Mouse (Mus musculus) testis, adult 2 months (tissue): ENCODE results near the gene Dbndd2. TPM values are rescaled to one million over a fixed set of nuclear protein-coding genes. Genes with fewer than 3 reads are reported as not detected.

Source experiments
- H3K27ac ChIP-seq: fragments of 200-500 bp; 2 replicates; pipeline ENCODE4 v1.5.1; 2012; ENCODE audit warnings: low read depth, low read length; ENCODE audit not compliant: control insufficient read depth, insufficient read depth
- H3K27me3 ChIP-seq: fragments of 200-500 bp; 2 replicates; pipeline ENCODE4 v1.6.1; 2012; ENCODE audit warnings: mild to moderate bottlenecking, low read length, moderate library complexity; ENCODE audit not compliant: control insufficient read depth, insufficient read depth
- H3K36me3 ChIP-seq: fragments of 200-500 bp; 2 replicates; pipeline ENCODE4 v1.6.1; 2012; ENCODE audit warnings: mild to moderate bottlenecking, low read length; ENCODE audit not compliant: control insufficient read depth, insufficient read depth
- H3K4me1 ChIP-seq: fragments of 200-500 bp; 2 replicates; pipeline ENCODE4 v1.6.1; 2012; ENCODE audit warnings: low read length; ENCODE audit not compliant: control insufficient read depth, insufficient read depth
- H3K4me3 ChIP-seq: fragments of 200-500 bp; 2 replicates; pipeline ENCODE4 v1.5.1; 2012; ENCODE audit warnings: low read depth, mild to moderate bottlenecking, low read length, moderate library complexity, mixed read lengths; ENCODE audit not compliant: control insufficient read depth
- CTCF ChIP-seq: fragments of 200-500 bp; IDR thresholded peaks from 2 replicates; pipeline ENCODE4 v1.5.1; 2012; ENCODE audit warnings: low read depth, mild to moderate bottlenecking, inconsistent platforms, low read length, moderate library complexity; ENCODE audit not compliant: control insufficient read depth, insufficient read depth, insufficient replicate concordance
- POLR2A ChIP-seq: fragments of 200-500 bp; IDR thresholded peaks from 2 replicates; pipeline ENCODE4 v1.6.1; 2012; ENCODE audit warnings: low read depth, mild to moderate bottlenecking, inconsistent platforms, low read length, moderate library complexity; ENCODE audit not compliant: control insufficient read depth
- polyA plus RNA-seq: library from polyadenylated mRNA; depleted of rRNA; stranded (reverse); fragments of >200 nt; gene quantifications from 2 replicates; pipeline ENCODE4 v1.2.3, GENCODE M21; 2012; rRNA removed

Dbndd2 gene
- polyA plus RNA-seq, 1 experiment = 17.0 TPM

DNA sequence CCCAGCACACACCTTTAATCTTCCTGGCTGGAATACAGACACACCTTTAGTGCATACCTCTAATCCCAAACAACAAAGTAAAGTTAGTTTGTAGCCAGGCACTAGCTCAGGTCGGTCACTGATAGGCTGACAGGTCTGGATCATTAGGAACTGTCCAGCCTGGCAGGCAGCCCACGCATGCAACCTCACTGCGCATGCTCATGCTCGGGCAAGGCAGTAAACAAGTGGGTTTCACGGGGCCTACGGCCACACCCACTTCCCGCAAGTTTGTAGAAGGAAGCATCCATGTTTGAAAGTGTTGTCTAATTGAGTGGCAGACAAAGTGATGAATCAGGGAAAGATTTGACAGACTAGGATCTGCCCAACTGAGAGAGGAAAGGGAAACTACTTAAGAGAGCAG, 56.7 kb downstream of the Dbndd2 start:
- no peaks in the 10 kb centered on the region for H3K36me3 ChIP-seq
- no peaks in the 10 kb centered on the region for H3K27me3 ChIP-seq
- no peak overlapping the region for H3K4me3 ChIP-seq
- no peak for TF ChIP-seq CTCF
- no peak for TF ChIP-seq POLR2A
- H3K27ac ChIP-seq = no peak overlapping the region
- no peaks in the 10 kb centered on the region for H3K4me1 ChIP-seq

Other genes with a start within 250 kb of the Dbndd2 start
- not detected in 2 replicates for gene Svs2, start 247.6 kb upstream of the Dbndd2 start, polyA plus RNA-seq
- 0.23 TPM in 1 of 2 replicates, not detected in the other for gene Svs3b, start 229.5 kb upstream of the Dbndd2 start, polyA plus RNA-seq
- gene Svs4, start 207.6 kb upstream of the Dbndd2 start, polyA plus RNA-seq = 0.16 and 0.42 TPM in 2 replicates
- not detected in 2 replicates for gene Svs3a, start 196.8 kb upstream of the Dbndd2 start, polyA plus RNA-seq
- gene Svs6, start 169.4 kb upstream of the Dbndd2 start, polyA plus RNA-seq = not detected in 2 replicates
- gene Svs5, start 153.4 kb upstream of the Dbndd2 start, polyA plus RNA-seq = 3.4 and 4.2 TPM in 2 replicates
- 2.2 and 2.8 TPM in 2 replicates for gene Slpi, start 97.0 kb upstream of the Dbndd2 start, polyA plus RNA-seq
- gene Rbpjl, start 83.0 kb upstream of the Dbndd2 start, polyA plus RNA-seq = 0.04 and 0.05 TPM in 2 replicates
- gene Matn4, start 80.9 kb upstream of the Dbndd2 start, polyA plus RNA-seq = 0.19 and 0.26 TPM in 2 replicates
- 12.2 and 16.6 TPM in 2 replicates for gene Sdc4, start 42.2 kb upstream of the Dbndd2 start, polyA plus RNA-seq
- gene Sys1, start 29.1 kb upstream of the Dbndd2 start, polyA plus RNA-seq = 26.1 and 26.4 TPM in 2 replicates
- 5.0 and 5.6 TPM in 2 replicates for gene Gm20458, start 25.1 kb upstream of the Dbndd2 start, polyA plus RNA-seq
- gene Trp53tg5, start 12.4 kb upstream of the Dbndd2 start, polyA plus RNA-seq = 97.8 and 104 TPM in 2 replicates
- 77.6 and 85.6 TPM in 2 replicates for gene Pigt, start 11.4 kb downstream of the Dbndd2 start, polyA plus RNA-seq
- 0.51 and 0.72 TPM in 2 replicates for gene Wfdc2, start 76.3 kb downstream of the Dbndd2 start, polyA plus RNA-seq
- gene Spint3, start 87.4 kb downstream of the Dbndd2 start, polyA plus RNA-seq = 37.5 TPM in 1 of 2 replicates, not detected in the other
- gene Wfdc6a, start 99.3 kb downstream of the Dbndd2 start, polyA plus RNA-seq = 23.9 and 25.0 TPM in 2 replicates
- 52.4 and 70.8 TPM in 2 replicates for gene Eppin, start 107.5 kb downstream of the Dbndd2 start, polyA plus RNA-seq
- gene Wfdc6b, start 127.4 kb downstream of the Dbndd2 start, polyA plus RNA-seq = 2.4 and 17.5 TPM in 2 replicates
- 3.8 and 15.4 TPM in 2 replicates for gene Wfdc8, start 127.5 kb downstream of the Dbndd2 start, polyA plus RNA-seq
- gene Wfdc16, start 152.7 kb downstream of the Dbndd2 start, polyA plus RNA-seq = 0.12 and 33.5 TPM in 2 replicates
- gene Wfdc10, start 169.9 kb downstream of the Dbndd2 start, polyA plus RNA-seq = 163 and 447 TPM in 2 replicates
- 0.48 and 29.2 TPM in 2 replicates for gene Wfdc9, start 170.5 kb downstream of the Dbndd2 start, polyA plus RNA-seq
- gene Wfdc11, start 188.0 kb downstream of the Dbndd2 start, polyA plus RNA-seq = 0.20 TPM in 1 of 2 replicates, not detected in the other
- gene Wfdc13, start 199.0 kb downstream of the Dbndd2 start, polyA plus RNA-seq = 0.32 and 36.5 TPM in 2 replicates
- not detected in 2 replicates for gene Spint4, start 212.4 kb downstream of the Dbndd2 start, polyA plus RNA-seq
- 0.69 and 0.93 TPM in 2 replicates for gene Spint5, start 229.2 kb downstream of the Dbndd2 start, polyA plus RNA-seq